Mouse (Mus musculus) liver, postnatal 0 days (tissue): ENCODE results near the gene Tsc22d4.

ENCODE experiments used
- CTCF ChIP-seq: sonication (generic); IDR thresholded peaks from 2 replicates; pipeline ENCODE4 v1.5.1; 2016; ENCODE audit warnings: antibody characterized with exemption, low read depth
- EP300 ChIP-seq: IDR thresholded peaks from 2 replicates; pipeline ENCODE4 v1.6.1; 2016; ENCODE audit warnings: antibody characterized with exemption, low read depth, mild to moderate bottlenecking

- no peak for TF ChIP-seq CTCF
- no peak for TF ChIP-seq EP300
Measured at GRCm38 (mm10) chr5:137715685-137716084, 29.8 kb upstream of the Tsc22d4 start.
